Mouse (Mus musculus): ENCODE results near the gene Gse1.
A peak's percentile ranks its signal among the peaks of the same experiment; 100 is the strongest.

The Gse1 gene

DNA sequence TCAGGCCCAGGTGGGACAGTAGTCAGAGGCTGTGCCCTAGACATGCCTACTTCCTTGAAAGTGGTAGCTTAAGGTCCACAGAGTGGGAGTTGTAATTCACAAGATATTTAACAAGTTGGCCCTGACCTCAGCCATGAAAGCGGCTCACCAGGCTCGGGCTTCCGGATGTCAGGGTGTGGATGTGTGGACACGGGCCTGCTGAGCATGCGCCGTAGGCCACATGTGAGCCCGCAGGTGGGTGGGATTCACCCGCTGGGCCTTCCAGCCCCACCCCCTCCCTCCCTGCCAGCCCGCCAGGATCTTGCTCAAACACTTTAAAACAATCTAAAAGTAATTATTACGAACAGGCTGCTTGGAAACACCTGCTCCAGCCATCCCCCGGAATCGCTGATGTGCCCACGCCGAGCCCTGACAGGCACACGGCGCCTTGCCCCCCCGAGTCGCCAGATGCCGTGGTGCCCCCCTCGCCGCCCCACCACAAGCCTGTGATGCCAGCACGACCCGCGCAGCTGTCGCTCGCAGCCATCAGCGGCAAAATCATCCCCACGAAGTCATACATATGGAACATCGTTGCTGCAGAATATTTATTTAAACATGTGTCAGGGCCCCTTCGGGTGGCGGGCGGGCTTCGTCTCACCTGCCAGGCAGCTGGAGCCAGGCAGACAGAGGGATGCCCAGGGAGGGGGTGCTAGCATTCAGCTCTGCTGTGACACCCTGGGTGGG is 171.1 kb downstream of the Gse1 start:
- DNase-seq (ENCODE audit: extremely low read depth, low read depth) = no peak

DNA sequence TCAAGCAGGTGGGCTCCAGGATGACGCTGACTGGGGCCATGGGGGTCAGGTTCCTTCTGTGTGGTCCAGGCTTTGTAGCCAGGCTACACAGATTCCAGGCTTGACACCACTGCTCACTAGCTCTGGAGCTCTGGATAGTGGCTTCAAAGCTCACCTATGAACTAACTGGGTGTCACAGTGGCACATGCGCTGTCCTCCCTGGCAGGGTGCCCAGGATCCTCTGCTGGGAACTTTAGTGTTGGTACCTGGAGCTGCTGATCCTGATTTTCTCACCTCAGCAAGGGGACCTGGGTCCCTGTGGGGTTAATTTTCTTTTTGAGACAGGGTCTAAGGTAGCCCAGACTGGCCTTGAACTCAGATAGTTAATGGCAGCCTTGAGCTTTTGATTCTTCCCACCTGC is 173.0 kb downstream of the Gse1 start:
- no peak for DNase-seq (ENCODE audit: extremely low read depth, low read depth)

DNA sequence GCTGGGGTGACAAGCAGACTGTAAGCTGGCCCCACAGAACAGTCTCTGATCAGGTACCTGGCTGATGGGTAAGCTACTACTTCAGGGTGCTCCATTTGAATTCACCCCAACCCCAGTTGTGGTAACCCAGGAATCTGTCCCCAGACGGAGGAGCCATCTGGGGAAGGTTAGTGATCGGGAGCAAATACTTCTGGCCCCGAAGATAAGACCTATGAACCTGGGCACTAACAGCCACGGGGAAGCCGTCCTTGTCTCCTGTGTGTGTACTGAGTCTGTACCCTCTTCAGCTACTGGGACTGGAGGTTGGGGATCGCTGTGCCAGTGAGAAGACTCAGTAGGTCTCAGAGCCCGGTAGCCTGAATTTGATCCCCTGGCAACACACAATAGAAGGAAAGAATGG is 173.5 kb downstream of the Gse1 start:
- DNase-seq (ENCODE audit: extremely low read depth, low read depth) = no peak

DNA sequence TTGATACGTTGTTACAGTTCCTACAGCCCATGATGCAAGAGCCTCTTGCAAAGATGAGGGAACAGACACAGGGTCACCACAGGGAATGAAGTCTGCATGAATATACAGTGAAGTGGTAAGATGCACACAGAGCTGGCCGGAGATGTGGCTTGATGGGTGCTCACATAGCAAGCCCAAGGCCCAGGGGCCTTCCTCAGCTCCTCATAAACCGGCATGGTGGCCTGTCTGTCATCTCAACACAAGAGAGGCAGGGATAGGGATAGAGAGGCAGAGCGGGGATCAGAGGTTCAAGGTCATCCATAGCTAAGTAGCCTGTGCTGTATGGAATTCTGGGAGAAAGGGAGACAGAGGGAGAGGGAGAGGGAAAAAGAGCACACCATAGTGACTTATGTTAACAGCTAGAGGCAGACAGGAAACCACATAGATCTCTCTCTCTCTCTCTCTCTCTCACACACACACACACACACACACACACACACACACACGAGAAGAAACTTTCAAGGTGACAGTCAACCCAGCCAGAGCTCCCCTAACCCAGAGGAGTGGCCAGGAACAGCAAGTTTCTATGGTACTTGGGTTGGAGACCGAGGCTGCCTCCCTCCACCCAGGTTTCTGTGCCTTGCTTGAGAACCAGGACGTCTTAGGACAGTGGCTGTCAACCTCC is 175.5 kb downstream of the Gse1 start:
- no peak for DNase-seq (ENCODE audit: extremely low read depth, low read depth)

DNA sequence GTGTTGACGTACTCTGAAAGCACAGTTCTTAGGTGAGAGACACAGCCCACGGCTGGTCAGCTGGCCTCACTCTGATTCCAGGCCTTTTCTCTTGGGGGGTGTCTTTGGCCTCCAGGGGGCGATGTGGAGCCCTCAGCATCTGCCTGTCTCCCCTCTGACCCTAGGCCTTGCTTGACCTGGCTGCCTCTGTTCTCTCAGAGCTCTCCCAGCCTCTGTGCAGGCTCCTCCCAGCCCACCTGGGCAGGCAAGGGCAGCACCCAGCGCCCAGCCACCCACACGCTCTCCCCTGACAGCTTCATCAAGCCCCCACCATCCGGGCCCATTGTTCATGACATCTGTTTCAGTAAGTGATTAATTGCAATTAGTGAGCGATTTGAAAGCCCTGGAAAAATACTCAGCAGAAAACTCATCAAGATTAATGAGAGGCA is 176.4 kb downstream of the Gse1 start:
- DNase-seq (ENCODE audit: extremely low read depth, low read depth) = no peak

DNA sequence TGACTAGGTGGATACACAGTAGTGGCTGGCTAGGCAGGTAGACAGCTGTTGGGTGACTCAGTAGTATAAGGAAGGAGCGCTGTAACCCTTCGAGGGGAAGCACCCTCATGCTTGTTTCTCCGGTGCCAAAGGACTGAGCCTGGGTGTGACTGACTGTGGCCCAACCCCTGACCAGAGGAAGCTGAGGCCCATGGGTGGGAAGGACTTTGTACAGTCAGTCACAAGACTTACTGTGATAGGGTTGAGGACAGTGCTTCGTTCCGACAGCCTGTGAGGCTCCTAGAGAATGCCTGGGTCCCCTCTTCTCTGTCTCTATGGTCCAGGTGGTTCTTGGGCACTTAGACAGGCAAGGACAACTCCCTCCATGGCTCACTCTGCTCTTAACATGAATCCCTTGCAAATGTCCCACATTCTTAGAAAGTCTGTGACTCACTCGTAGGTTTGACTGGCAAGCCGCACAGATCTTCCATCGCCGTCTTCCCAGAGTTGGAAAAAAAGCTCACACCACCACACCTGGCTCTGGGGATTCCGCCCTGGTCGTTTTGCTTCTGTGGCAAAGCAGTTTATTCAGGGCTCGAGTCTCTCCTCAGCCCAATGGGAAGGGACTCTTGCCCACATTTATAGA is 177.9 kb downstream of the Gse1 start:
- no peak for DNase-seq (ENCODE audit: extremely low read depth, low read depth)

DNA sequence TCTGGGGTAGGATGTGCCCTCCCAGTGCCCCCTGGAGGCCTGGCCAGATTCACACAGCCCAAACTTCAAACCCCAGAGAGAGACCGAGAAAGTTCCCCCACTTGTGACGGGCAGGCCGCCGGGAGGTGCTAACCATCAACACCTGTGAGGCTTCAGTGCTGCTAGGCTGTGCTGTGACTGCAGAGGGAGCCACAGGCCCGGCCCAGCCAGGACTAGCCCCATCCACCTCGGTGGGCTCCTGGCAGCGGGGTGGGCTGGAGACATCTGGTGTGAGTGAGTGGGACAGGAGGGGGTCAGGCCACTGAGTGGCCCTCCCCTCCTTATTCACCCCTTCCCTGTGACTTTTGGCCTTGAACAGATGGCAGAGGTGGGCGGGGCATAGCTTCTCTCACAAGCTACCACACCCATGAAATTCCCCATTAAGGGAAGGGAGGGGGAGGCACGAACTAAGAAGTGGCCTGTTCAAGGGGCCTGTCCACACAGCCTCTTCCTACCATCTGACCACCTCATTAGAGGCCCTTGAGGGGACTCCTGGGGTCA is 179.5 kb downstream of the Gse1 start:
- no peak for DNase-seq (ENCODE audit: extremely low read depth, low read depth)

DNA sequence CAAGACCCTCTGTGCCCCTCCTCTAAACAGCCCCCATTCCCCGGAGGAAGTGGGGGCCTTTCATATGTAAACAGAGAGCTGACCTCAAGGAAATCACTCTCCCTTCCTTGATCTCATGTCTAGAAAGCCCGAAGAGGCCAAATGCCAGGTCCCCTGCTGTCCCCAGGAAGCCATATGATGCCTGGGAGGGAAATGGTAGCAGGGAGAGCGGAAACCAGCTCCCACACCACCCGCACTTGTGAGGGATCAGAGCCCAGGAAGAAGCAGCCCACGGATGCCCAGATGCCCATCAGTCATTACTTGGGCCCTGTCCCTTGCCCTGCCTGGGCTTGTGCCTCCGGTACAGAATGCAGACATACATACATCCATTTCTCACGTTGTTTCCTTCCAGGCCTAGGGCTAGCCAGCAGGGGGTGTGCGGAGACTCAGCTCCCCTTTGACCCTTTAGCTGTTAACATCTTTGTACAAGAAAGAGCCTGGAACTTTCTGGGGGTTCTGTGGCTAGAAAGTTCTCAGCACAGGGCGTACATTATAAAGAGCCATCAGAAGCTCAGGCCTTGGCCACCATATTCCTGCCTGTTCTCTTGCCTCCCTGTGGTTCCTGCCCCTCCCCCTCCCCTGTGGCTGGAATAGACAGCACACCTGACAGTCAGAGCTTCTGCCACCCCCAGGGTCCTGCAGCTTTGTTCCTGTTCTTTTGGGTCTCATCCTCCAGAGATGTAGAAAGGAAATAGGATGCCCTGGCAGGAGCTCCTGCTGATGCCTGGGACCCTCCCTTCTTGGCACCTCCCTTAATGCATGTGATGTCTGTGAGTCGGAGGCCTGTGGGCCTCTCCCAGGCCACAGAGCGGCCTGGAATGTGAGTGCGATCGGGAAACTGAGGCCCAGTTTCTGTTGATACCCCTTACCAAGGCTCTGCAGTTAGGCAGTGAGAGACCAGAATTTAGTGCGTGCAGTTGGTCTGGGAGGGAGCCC is 180.3 kb downstream of the Gse1 start:
- DNase-seq (ENCODE audit: extremely low read depth, low read depth) = no peak

DNA sequence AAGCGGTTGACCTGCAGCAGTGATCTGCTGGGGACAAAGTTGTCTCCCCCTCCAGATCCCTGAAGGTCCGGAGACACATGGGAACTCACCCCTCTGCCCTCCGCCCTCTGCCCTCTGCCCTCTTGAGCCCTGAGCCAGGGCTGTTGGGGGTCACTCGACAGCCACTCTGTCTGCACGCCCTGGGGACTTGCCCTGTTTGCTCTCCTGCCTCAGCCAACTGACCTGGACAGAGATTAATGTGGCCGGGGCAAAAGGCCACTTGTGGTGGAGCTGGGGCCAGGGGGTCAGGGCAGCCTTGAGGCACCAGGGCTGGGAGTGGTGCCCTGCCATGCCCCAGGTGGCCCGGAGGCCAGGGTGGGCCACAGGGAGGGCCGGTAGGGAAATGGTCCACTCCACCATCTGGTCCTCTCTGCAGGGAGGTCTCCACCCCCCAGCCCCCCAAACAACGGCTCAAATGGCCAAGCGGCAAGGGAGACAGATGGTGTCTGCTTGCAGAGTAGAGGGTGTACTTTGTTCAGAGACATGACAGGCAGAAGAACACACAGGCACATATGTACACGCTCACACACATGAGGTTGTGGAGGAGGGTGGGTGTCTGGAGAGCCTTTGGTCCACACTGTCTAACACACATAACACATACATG is 181.2 kb downstream of the Gse1 start:
- no peak for DNase-seq (ENCODE audit: extremely low read depth, low read depth)

DNA sequence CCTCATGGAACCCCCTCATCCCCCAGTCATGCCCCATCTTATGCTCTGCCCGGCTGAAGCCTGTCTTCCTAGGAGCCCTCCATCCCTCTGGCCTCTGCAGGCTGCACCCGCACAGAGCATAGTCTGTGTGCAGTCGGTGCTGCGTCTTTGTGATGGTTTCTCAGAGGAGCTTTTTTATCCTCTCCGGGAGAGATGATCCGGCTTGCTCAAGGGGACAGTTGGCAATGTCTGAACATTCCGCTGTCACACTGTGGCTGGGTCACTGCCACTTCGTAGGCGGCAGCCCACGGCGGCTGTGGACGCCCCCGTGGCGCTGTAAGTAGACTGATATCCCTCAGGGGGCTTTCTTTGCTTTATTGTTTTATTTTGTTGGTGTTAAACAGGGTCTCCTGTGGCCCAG is 182.8 kb downstream of the Gse1 start:
- DNase-seq (ENCODE audit: extremely low read depth, low read depth) = no peak

DNA sequence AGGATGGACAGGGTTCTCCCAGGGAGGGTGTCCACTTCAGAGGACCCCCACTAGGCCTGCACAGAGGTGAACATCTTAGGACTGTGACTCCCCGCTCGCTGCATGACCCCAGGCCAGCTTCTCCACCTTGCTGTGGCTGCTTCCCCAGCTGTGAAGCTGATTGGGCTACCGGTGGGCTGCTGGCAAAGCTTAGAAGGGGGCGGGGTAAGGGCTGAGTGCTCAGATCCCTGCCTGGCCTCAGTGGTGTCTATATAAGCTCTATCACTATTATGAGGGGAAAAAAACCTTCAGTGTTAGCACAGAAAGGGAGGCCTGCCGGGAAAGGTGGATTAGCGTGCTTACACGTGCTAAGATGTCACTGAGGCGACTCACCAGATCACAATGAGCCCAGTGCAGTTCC is 183.6 kb downstream of the Gse1 start:
- no peak for DNase-seq (ENCODE audit: extremely low read depth, low read depth)

DNA sequence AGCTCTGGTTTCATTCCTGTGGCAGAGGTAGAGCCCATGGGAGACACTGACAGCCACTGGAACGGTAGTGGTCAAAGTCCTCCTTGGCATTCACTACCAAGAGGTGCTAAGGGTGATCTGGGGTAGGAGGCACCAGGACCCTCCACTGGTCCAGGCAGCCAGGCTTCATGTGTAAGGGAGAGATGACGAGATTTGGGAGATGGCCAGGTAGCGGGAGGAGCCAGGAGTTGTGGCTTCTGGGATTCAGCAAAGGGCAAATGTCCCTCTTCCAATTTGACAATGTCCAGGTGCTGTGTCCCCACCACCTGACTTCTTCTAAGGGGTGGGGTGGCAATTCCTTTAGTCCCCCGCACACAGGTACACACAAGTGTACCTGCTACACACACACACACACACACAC is 184.1 kb downstream of the Gse1 start:
- DNase-seq (ENCODE audit: extremely low read depth, low read depth) = no peak

DNA sequence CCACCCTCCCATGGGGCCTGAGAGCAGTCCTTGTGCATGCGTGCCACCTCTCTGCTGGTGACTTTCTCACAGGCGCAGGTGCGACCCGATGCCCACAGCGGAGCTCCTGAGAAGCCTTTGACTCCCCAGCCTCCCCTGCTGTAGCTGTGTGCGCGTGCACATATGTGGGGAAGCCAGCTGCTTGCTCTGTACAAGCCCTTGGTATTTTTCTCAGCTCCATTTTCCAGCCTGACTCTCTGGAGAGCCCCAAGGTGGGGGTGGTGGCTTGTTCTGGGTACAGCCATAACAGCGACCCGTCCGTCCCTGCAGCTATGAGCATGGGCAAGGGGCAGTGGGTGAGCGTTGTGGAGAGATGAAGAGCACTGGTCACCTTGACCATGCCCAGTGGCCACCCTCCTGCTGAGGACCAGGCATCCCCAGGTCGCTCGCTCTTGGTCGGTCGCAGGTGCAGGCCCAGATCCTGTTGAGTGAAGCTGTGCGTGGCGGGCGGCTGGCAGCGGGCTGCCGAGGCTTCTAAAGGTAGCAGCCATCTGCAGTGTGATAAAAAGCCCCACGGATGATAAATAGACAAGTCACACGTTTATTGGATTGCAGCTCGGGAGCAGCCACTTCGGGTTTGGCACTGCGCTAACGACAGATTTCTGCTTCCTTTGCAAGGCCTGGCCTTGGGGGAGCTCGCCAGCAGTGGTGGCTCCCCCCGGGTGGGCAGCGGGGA is 184.8 kb downstream of the Gse1 start:
- no peak for DNase-seq (ENCODE audit: extremely low read depth, low read depth)

DNA sequence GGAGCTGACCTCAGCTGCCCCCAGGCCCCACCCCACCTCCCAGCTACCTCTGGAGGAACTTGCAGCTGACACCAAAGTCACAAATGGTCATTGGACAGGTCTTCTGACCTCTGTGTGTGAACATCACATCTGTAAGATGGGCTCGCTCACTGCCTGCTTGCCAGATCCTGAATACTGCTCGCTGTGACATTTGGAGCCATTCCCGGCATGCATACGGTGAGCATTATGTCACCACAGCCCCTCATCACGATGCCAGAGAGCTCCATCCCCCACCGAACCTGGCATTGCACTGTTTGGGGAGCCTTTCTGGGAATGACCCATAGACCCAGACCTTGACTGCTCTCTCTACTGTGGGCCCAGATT is 185.4 kb downstream of the Gse1 start:
- no peak for DNase-seq (ENCODE audit: extremely low read depth, low read depth)

DNA sequence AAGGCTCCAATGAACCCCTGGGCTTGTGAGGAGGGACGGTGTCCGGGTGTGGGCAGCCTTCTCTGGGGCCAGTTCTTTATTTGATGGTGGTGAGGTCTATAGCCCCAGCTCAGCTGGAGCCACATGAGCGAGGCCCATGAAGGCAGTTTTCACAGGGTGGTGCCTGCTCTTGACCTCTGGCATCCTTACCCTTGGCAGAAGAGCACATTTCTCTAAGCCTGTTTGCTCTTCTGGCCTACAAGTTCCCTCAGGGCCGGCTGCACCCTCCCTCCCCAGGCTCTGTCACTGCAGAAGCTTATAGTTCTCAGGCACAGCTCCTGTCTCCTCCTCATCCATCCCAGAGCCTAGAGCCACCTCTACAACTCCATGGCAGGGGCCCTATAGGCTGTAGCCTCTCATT is 186.0 kb downstream of the Gse1 start:
- DNase-seq (ENCODE audit: extremely low read depth, low read depth) = no peak

DNA sequence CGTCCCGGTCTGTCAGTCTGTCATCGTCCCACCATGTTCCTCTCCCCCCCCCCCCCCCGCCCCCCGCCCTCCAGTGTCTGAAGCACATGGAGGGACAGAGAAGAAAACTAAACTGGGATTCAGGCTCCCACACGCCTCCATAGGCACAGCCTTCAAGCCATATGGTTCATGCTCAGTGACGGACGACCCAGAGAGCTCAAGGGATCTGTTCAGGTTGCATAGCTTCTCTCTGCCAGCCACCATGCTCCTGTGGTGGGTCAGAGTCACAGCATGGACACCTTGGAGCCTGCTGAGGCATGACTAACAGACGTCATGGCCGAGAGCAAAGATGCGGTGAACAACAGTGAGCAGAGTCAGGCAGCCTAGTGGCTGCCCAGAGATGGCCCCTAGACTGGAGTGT is 187.2 kb downstream of the Gse1 start:
- no peak for DNase-seq (ENCODE audit: extremely low read depth, low read depth)

DNA sequence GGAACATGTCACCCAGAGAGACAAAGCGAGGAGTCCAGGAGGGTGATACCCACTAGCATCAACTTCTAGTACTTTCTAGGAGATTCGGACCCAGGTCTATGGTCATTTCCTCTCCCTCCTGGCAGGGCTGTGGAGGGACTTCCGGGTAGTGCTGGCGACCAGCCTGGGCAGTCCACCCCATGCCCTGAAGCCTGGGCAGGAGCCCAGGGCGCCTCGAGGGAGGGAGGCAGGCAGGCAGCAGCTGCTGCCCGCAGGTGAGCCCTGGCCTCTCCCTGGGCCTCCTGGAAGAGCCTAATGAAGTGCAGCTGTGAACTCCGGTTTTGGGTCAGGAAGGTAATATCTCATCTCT is 187.9 kb downstream of the Gse1 start:
- no peak for DNase-seq (ENCODE audit: extremely low read depth, low read depth)

DNA sequence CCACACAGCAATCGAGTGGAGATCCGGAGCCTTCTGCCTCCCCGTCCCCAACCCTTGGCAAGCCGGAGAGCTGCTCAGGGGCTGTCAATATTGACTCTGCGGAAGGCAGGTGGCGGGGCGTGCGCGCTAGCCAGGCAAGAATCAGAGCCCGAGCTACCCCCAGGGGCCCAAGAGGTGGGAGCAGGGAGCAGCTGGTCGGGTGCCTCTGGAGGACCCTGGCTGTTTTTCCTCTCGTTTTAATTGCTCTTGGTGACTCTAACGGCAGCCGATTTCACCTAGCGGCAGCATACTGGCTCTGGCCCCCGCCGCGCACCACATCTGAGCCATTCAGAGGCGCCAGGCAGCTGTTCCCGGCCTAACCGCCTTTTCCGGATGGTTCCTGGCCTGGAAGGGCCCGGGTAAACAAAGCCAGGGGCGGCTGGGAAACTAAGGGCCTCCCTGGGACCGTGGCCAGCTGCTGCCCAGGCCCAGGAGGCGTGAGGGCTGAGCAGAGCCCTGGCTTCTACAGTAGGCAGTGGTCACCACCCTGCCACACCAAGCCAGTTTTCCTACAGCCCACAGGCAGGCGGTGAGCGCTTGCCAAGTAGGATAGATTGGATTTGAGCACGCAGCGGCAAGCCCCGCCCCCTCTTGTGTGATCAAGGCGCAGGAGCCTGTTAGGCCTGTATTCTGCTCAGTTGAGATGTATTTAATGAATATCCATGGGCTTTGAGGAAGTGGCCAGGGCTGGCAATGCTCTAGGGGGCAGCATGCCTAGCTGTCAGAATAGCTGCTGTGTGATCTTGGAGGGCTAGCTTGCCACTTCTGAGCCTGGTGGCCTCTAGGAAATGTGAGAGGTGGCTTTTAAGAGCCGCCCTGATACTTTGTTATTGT is 188.5 kb downstream of the Gse1 start:
- DNase-seq (ENCODE audit: extremely low read depth, low read depth) = peak; percentile 60

DNA sequence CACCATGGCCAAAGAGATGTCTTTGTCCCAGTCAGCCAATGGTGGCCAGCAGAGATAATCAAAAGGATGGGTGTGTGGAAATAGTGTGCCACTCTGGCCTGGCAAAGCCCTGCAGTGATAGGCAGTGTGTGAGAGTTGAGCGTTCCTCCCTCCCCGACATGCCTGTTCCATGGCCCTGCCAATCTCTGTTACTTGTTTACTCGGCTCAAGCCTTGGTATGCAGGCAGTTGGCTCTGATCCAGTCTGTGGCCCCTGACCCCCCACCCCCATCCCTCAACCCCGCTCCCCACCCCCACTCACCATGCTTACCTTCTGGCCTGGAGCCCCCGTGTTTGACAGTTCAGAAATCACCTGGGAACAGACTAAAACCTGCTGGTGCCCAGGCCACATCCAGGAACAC is 189.9 kb downstream of the Gse1 start:
- DNase-seq (ENCODE audit: extremely low read depth, low read depth) = no peak
